Mouse (Mus musculus) MEL (cell line): ENCODE results near the gene Dchs2.

Experiments used
- CHD2 ChIP-seq: IDR thresholded peaks from 2 replicates; pipeline ENCODE4 v1.6.1; 2011; ENCODE audit warnings: low read length, improper control_type of control experiment
- CTCF ChIP-seq, 3 experiments: IDR thresholded peaks in 2 of 3; conservative IDR thresholded peaks in 1 of 3; 2 replicates each; pipeline ENCODE4 v1.5.1; 2011 to 2012; ENCODE audit warnings: low read length in 3 of 3, low read depth in 2 of 3, mild to moderate bottlenecking in 2 of 3, improper control_type of control experiment in 1 of 3, inconsistent platforms in 1 of 3, mixed read lengths in 1 of 3, moderate library complexity in 1 of 3; ENCODE audit not compliant: control insufficient read depth in 1 of 3, insufficient read depth in 1 of 3, poor library complexity in 1 of 3, severe bottlenecking in 1 of 3
- EP300 ChIP-seq, 2 experiments: IDR thresholded peaks; 2 replicates each; pipeline ENCODE4 v1.6.1; 2011; ENCODE audit warnings: improper control_type of control experiment in 2 of 2, low read length in 2 of 2, low read depth in 1 of 2, mild to moderate bottlenecking in 1 of 2
- HCFC1 ChIP-seq: IDR thresholded peaks from 2 replicates; pipeline ENCODE4 v1.6.1; 2012; ENCODE audit warnings: low read depth, mild to moderate bottlenecking, inconsistent platforms, low read length, improper control_type of control experiment, moderate library complexity
- POLR2A ChIP-seq, 2 experiments: IDR thresholded peaks; 2 replicates each; pipeline ENCODE4 v1.6.1; 2011 to 2012; ENCODE audit warnings: low read length in 2 of 2, mild to moderate bottlenecking in 2 of 2, control low read depth in 1 of 2, improper control_type of control experiment in 1 of 2, low read depth in 1 of 2, moderate library complexity in 1 of 2; ENCODE audit not compliant: control insufficient read depth in 1 of 2, insufficient read depth in 1 of 2, poor library complexity in 1 of 2
- POLR2AphosphoS2 ChIP-seq: IDR thresholded peaks from 2 replicates; pipeline ENCODE4 v1.6.1; 2011; ENCODE audit warnings: low read length, improper control_type of control experiment
- SMC3 ChIP-seq: IDR thresholded peaks from 2 replicates; pipeline ENCODE4 v1.6.1; 2011; ENCODE audit warnings: low read depth, low read length, improper control_type of control experiment
- TAL1 ChIP-seq: IDR thresholded peaks from 2 replicates; pipeline ENCODE4 v1.6.1; 2012; ENCODE audit warnings: mild to moderate bottlenecking, inconsistent platforms, low read length, moderate library complexity, mixed read lengths
- ZMIZ1 ChIP-seq: IDR thresholded peaks from 2 replicates; pipeline ENCODE4 v1.6.1; 2012; ENCODE audit warnings: low read depth, mild to moderate bottlenecking, inconsistent platforms, low read length, improper control_type of control experiment, moderate library complexity

GRCm38 (mm10) chr3:83161542-83162231 is 33.9 kb downstream of the Dchs2 start:
- TF ChIP-seq ZMIZ1 (no peak), CHD2 (no peak), TAL1 (no peak), POLR2A (IDR thresholded peaks at IDR 0.05; ENCODE audit: control insufficient read depth in 1 of 2, insufficient read depth in 1 of 2, low read depth in 1 of 2, low read length in 2 of 2, poor library complexity in 1 of 2) (no peak), HCFC1 (no peak), CTCF (IDR thresholded peaks at IDR 0.05 in 2 of 3, conservative IDR thresholded peaks at IDR 0.05 in 1 of 3; ENCODE audit: control insufficient read depth in 1 of 3, insufficient read depth in 1 of 3, low read depth in 2 of 3, low read length in 3 of 3, poor library complexity in 1 of 3, severe bottlenecking in 1 of 3) (no peak), EP300 (IDR thresholded peaks at IDR 0.05; ENCODE audit: low read depth in 1 of 2, low read length in 2 of 2) (no peak), POLR2AphosphoS2 (no peak), SMC3 (no peak)
